Mouse (Mus musculus) forebrain, embryonic 13.5 days (tissue): ENCODE data around the gene Acsf3. TPM values are rescaled to one million over a fixed set of nuclear protein-coding genes. Genes with fewer than 3 reads are reported as not detected.
A peak's percentile ranks its signal among the peaks of the same experiment; 100 is the strongest.

Experiments
- ATAC-seq: fragments of 200-750 bp; cut with Nextera tagmentation; 2 replicates; pipeline ENCODE4 v1.8.0; 2017
- H3K27ac ChIP-seq: fragments of 300-500 bp; sonication (generic); 2 replicates; pipeline ENCODE4 v1.5.1; 2015; ENCODE audit warnings: inconsistent platforms, mild to moderate bottlenecking, moderate library complexity
- H3K27me3 ChIP-seq: fragments of 300-500 bp; sonication (generic); 2 replicates; pipeline ENCODE4 v1.6.1; 2015; ENCODE audit warnings: mild to moderate bottlenecking, inconsistent platforms
- H3K36me3 ChIP-seq: fragments of 300-500 bp; sonication (generic); 2 replicates; pipeline ENCODE4 v1.6.1; 2015; ENCODE audit warnings: mild to moderate bottlenecking, inconsistent platforms; ENCODE audit not compliant: poor library complexity, severe bottlenecking
- H3K4me1 ChIP-seq: fragments of 300-500 bp; sonication (generic); 2 replicates; pipeline ENCODE4 v1.6.1; 2015; ENCODE audit warnings: inconsistent platforms
- H3K4me2 ChIP-seq: fragments of 300-500 bp; sonication (generic); 2 replicates; pipeline ENCODE4 v1.6.1; 2015; ENCODE audit warnings: inconsistent platforms, mild to moderate bottlenecking, moderate library complexity
- H3K4me3 ChIP-seq: fragments of 300-500 bp; sonication (generic); 2 replicates; pipeline ENCODE4 v1.5.1; 2015; ENCODE audit warnings: mild to moderate bottlenecking, inconsistent platforms
- H3K9ac ChIP-seq: fragments of 300-500 bp; sonication (generic); 2 replicates; pipeline ENCODE4 v1.6.1; 2015; ENCODE audit warnings: mild to moderate bottlenecking, inconsistent platforms
- H3K9me3 ChIP-seq: fragments of 300-500 bp; sonication (generic); replicated peaks from 2 replicates; pipeline ENCODE4 v1.6.1; 2016; ENCODE audit warnings: inconsistent platforms
- WGBS: fragments of 180-500 bp; shearing (Covaris S2); methylation state at CpG from one replicate; pipeline ENCODE4 v1.1.7; 2015; 5-methylcytosine and 5-hydroxymethylcytosine counted together
- polyA plus RNA-seq: library from polyadenylated mRNA; unstranded; fragments of >200 nt; fragmentation: Nextera tagmentation; extraction: Ambion mirVana; gene quantifications from 2 replicates; pipeline ENCODE4 v1.2.1, GENCODE M21; 2015

Gene Acsf3
- polyA plus RNA-seq, 1 experiment from 2014 or later: 15.4 TPM

DNA sequence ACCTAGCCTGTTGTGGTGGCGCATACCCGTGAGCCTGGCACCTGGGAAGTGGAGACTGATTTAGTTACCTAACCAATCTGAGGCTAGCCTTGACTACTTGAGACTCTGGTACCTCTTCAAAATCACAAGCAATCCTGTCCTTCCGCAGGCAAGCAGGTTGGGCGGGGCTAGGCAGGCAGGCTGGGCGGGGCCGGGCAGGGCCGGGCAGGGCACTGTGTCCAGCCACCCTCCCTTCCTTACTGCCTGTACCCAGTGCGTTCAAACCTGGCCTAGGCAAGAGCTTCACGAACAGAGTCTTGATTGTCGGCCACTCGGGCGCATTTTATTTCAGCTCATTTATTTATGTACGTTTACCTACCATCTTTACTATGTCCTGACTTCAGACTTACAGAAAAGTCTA, 84.6 kb downstream of the Acsf3 start:
- Histone ChIP-seq H3K27me3 (peaks cover 4% of the 10 kb centered on the region; the same call in 1 of the 2 replicates), H3K9me3 (no peaks in the 10 kb centered on the region; the same call in 1 of the 2 replicates), H3K36me3 (no peaks in the 10 kb centered on the region), H3K27ac (no peak overlapping the region), H3K9ac (no peak overlapping the region), H3K4me3 (no peak overlapping the region), H3K4me2 (no peak overlapping the region), H3K4me1 (no peaks in the 10 kb centered on the region)
- ATAC-seq: no peak
- WGBS: 60% methylated on average over 13 of the region's 13 CpGs

DNA sequence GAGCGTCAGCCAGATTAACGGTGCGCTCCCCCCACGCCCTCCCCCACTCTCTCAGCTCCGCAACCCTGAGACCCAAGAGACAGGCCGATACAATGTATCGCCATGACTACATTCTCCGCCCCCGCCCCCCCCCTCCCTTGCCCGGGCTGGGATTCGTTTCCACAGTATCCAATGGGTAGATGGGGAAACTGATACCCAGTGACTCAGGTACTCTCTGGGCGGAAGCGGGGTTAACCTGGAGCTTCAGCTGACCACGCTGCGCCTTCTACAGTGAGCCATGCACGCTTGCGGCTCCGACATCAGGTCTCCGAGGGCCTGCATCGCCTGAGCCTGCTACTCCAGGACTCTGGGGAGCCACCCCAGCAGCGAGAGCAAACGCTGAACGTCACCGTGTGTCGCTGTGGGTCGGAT, 89.4 kb downstream of the Acsf3 start:
- H3K27ac ChIP-seq: no peak overlapping the region
- H3K4me1 ChIP-seq: no peaks in the 10 kb centered on the region
- WGBS: 59% methylated on average over 26 of the region's 26 CpGs
- H3K9ac ChIP-seq: no peak overlapping the region
- peaks cover 8% of the 10 kb centered on the region; the same call in 1 of the 2 replicates for H3K27me3 ChIP-seq
- peaks cover 10% of the 10 kb centered on the region for H3K9me3 ChIP-seq
- 0 out of 2 replicates have a peak, but pooled peaks have one; percentile 36 for ATAC-seq
- peak overlapping the region; percentile 47 for H3K4me2 ChIP-seq
- no peaks in the 10 kb centered on the region for H3K36me3 ChIP-seq
- peak overlapping the region; percentile 23 for H3K4me3 ChIP-seq

DNA sequence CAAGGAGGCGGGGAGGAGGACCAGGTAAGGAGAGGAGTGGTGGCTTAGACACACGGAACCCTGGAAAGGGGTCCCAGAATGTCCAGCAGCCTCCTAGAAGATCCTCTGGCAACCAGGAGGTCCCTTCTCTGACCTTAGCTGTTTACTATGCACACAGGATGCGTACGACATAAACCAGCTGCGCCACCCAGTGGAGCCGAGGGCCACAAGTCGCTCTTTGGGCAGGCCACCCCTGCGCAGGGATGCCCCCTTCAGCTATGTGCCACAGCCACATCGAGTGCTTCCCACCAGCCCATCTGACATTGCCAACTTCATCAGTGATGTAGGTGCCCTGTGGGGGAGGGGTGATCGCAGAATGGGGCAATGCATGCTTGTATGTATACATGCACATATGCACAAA, 90.2 kb downstream of the Acsf3 start:
- Histone ChIP-seq H3K4me2 (peak overlapping the region; percentile 47), H3K36me3 (no peaks in the 10 kb centered on the region), H3K9me3 (peaks cover 10% of the 10 kb centered on the region), H3K27ac (no peak overlapping the region), H3K27me3 (peaks cover 14% of the 10 kb centered on the region), H3K4me1 (no peaks in the 10 kb centered on the region), H3K4me3 (peak overlapping the region; percentile 23), H3K9ac (no peak overlapping the region)
- WGBS: 61% methylated on average over 10 of the region's 10 CpGs
- ATAC-seq: no peak

DNA sequence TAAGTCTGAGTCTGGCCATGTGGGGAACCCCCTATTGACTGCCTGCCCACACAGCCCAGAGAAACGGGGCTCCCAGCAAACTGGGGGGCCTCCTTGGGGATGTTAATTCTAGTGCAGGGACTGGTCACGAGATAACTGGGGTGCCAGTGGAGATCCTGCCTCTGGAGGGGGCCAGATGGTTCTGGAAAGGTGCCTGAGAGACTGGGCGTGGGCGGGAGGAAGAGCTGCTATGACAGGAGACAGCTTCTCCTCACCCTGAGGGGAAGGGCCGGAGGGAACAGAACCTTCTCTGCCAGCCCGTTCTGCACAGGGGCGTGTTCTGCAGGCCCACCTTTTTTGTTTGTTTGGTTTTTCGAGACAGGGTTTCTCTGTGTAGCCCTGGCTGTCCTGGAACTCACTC, 90.9 kb downstream of the Acsf3 start:
- H3K9ac ChIP-seq: no peak overlapping the region
- no peak overlapping the region for H3K4me3 ChIP-seq
- no peaks in the 10 kb centered on the region for H3K4me1 ChIP-seq
- H3K4me2 ChIP-seq: no peak overlapping the region
- peaks cover 17% of the 10 kb centered on the region for H3K27me3 ChIP-seq
- H3K36me3 ChIP-seq: no peaks in the 10 kb centered on the region
- H3K27ac ChIP-seq: no peak overlapping the region
- 86% methylated on average over 8 of the region's 8 CpGs for WGBS
- no peak for ATAC-seq
- H3K9me3 ChIP-seq: peaks cover 10% of the 10 kb centered on the region

Other genes with a start within 250 kb of the Acsf3 start
- gene Piezo1, start 224.2 kb upstream of the Acsf3 start, polyA plus RNA-seq: 1.4 and 2.0 TPM in 2 replicates
- gene Cdt1, start 207.5 kb upstream of the Acsf3 start, polyA plus RNA-seq: 29.1 and 32.3 TPM in 2 replicates
- gene Aprt, start 198.6 kb upstream of the Acsf3 start, polyA plus RNA-seq: 193 and 198 TPM in 2 replicates
- gene Galns, start 164.0 kb upstream of the Acsf3 start, polyA plus RNA-seq: 3.0 and 3.2 TPM in 2 replicates
- gene Trappc2l, start 163.8 kb upstream of the Acsf3 start, polyA plus RNA-seq: 69.3 and 79.6 TPM in 2 replicates
- not detected in 2 replicates for gene Pabpn1l, start 152.7 kb upstream of the Acsf3 start, polyA plus RNA-seq
- gene Cbfa2t3, start 76.4 kb upstream of the Acsf3 start, polyA plus RNA-seq: 12.4 and 13.9 TPM in 2 replicates
- 0.28 and 0.74 TPM in 2 replicates for gene Cdh15, start 72.5 kb downstream of the Acsf3 start, polyA plus RNA-seq